Mouse (Mus musculus): Measurements from ENCODE around the gene Ppp1r16b. TPM values are rescaled to one million over a fixed set of nuclear protein-coding genes. Genes with fewer than 3 reads are reported as not detected.

Gene Ppp1r16b
- total RNA-seq, 2 experiments from 2014 or later, result 4.8 to 5.2 TPM

DNA sequence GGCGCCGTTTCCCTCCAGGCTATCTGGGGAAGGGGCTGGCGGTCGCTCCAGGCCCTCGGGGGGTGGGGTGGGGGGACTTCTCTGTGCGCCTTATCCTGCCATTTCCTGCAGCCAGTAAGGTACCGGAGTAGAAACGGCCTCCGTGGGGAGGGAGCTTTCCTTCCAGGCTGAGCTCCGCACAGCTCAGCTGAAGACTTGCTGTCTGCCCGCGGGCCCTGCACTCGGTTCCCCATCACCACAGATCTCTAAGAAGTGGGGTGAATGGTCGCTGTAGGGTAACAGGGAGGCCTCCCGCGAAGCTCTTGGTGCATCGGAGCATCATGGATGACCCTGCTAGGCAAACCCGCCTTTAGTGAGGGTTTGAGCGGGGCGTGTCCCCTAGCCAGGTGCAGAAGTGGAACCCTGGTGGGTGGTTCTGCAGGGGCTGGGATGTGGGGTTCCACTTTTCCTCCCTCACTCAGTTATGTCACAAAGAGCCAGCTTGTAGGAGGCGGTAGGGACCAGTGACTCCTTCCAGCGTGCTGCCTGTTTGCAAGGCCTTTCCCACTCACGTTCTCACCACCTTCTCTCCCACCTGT is 3.3 kb downstream of the Ppp1r16b start:
- no peak for DNase-seq

DNA sequence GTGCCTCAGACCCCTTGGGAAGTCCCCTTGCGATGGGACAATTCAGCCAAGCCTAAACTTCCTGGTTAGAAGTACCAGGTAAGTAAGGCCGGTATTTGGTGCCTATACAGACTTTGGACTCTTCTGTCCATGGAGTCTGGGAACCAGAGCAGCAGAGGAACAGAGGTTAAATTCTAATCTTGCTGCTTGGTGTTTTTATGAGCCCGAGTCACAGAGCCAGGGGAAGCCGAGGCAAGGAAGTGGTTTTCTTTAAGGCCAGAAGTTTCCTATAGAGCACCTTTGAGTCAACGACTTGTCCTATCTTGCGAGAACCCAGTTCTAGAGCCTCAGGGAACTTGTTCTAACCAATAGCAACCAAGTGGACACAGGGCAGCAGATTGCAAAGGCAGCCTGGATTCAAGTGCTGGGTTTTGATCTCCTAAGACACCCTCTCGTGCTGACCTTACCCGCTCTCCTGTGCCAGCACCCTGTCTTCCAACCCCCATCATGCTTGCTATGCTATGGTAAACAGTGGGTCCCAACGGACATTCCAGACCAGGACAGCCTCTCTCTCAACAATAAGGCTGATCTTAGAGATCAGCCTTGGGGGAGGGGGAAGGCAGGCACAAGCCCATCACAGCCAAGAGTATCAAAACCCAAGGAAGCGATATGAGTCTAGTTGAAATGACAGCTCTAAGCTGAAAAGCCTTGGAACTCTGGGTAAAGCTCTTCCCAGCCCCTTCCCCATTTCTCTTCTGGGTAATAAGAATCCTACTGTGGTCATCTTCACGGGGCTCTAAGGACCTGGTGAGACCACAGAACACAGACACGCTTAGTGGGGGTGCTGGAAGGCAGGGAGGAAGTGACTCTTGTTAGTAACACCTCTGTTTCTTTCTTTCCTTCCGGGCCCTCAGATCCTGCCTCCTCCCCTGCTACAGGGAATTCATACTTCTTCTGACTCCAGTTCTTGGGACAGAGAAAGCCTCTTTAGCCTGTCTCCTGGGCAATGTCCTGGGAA is 4.3 kb downstream of the Ppp1r16b start:
- no peak for DNase-seq

DNA sequence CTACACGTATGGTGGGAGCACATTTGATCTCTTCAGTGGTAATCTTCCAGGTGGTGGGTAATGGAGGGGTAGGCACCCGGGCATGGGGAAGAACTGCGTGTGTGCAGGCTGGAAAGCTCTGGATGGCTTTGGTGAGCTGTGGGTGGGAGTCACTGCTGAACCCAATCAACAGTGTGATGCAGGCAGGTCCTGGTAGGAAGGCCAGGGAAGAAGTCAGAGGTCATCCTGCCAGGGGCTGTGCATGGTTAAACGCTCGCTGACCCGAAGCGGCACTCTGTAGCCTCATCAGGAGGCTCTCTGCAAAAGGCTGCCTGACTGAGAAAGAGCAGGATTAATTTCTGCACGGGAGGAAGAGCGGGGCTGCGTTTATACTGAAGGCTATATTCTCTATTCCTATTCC is 5.4 kb downstream of the Ppp1r16b start:
- no peak for DNase-seq

DNA sequence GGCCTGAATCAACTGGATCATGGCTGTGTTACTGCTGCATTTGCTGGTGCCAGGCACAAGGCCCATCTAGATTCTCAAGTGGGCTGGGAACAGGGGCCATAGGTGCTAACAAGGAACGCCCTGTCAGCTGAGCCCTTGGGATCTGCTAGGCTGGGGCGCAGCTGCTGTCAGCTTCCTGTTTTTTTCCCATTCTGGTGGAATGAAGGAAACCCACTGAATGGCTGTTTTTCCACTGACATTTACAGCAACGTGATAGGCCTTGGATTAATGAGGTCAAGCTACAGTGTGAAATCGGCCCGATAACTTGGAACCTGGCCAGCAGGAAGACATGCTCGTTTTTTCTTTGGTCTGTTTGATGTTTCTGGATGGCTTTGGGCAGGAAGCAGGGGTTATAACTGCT is 7.6 kb downstream of the Ppp1r16b start:
- peak; percentile 52 for DNase-seq

DNA sequence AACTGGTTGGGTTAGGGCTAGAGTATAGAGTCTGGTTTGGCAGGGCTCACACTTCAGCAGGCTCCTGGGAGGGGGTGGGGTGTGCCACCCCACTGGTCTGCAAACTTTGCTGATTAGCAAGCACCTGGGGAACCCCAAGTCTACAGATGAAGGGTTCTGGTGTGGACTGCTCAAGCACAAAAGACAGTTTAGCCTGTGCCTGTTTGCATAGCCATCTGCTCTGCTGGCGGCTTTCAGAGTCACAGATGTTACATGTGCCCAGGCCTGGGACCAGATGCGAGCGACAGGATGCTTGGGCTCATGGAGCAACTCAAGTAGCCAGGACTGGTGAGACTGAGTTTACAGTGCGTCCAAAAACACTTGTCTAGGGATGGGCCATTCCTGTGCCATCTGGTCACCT is 8.3 kb downstream of the Ppp1r16b start:
- no peak for DNase-seq

DNA sequence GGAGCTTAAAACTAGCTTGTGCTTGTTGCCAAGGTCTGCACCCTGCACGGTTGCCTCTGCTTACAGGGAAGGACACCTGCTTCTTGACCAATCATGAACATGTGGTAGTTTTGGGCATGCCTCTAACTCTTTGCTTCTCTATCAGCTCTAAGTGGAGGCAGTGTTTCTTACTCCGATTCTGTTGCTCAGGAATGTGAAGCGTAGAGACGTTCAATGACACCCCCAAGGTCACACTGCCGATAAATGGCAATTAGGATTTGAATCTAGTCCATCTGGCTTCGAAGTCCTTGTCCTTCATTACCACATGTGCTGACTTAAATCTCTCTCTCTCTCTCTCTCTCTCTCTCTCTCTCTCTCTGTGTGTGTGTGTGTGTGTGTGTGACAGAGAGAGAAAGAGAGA is 8.9 kb downstream of the Ppp1r16b start:
- DNase-seq, result no peak

DNA sequence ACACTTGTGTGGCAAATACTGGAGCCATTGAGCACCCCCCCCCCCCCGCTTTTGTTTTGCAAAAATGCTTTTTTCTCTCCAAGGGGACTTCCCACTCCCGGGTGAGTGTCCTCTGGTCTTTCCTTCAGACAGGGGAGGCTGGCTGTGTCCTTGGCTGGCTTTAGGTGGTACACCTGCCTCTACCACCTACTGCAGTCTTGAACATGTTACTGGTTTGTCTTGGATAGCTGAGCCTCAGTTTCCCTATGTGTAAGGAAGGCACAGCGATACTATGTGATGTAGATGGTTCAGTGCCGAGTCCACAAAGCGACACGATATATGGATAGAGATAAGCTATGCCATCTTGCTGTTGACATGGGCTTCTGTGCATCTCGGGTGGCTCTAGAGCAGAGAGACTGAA is 9.6 kb downstream of the Ppp1r16b start:
- DNase-seq, result no peak

DNA sequence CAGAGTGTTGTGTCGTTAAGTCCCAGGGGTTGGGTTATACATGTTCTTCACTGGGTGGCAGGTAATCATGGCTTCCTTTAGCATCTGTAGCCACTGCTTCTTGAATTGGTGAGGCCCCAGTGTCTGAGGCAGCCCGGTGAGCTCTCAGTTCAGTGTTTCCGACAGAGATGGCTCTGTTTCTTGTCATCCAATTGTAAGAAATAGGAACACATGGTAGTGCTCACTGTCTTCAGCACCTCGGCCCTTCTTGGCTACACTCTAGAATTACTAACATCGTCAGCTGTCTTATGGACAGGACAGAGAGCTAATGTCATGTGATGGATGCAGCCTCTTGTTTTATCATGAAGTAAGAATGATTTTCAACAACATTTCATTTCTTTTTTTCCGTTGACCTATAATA is 10.0 kb downstream of the Ppp1r16b start:
- DNase-seq, result no peak

DNA sequence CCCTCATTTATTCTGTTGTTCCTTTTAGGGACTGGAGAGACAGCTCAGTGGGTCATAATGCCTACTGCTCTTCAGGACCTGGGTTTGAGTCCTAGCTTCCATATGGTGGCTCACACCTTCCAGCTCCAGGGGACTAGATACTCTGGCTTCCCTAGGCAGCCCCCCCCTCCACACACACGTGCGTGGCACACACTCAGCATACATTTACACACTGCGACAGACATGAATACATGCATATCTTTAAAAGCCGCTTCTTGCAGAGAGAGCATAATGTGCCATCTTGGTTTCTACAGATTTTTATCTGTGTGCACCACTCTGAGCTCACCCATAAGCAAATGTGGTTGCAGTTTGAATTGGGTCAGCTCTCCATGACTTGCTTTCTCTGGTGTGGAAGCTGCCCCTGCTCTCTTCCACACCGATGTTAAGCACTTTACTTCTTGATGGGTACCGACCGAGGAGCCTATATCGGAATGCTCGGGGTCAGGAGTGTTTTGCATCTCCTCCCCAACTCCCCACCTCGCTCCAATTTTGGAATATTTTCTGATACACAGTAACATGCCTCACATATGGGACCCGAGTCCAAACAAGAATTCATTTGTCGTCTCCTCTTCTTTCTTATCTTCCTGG is 10.8 kb downstream of the Ppp1r16b start:
- DNase-seq, result no peak

DNA sequence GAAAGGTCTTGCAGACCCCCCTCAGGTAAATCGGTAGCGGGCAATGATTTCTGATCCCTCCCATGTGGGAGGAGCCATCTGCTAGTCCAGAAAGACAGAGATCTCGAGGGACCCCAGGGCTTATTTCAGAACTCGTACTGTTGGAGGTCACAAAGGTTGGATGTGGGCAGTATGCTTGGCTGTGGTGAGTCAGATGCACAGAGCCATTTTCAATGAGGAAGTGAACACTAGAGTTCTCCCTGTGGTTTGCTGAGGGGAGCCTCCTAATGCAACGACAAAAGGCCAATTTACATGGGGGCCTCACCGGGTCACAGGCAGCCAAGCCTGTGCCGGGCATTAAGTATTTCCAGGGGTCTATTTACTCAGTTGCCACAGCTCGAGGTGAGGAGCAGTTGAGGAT is 12.7 kb downstream of the Ppp1r16b start:
- no peak for DNase-seq

DNA sequence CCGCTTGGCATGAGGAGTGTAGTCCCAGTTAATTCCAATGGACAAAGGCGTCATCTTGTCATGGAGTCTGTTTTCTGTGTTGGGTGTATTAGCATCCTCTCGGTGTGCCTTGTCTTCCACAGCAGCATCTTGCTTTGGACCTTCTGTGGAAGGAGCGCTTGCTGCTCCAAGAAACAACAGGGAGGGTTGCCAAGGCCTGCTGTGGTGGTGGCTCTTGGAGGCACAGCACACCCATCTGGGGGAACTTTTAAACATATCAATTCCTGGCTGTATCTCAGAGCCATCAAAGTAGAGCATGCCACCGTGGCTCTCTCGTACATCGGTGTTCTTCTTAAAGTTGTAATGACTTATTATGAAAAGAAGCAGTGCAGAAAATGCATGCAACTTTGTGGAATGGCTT is 13.9 kb downstream of the Ppp1r16b start:
- DNase-seq, result no peak

DNA sequence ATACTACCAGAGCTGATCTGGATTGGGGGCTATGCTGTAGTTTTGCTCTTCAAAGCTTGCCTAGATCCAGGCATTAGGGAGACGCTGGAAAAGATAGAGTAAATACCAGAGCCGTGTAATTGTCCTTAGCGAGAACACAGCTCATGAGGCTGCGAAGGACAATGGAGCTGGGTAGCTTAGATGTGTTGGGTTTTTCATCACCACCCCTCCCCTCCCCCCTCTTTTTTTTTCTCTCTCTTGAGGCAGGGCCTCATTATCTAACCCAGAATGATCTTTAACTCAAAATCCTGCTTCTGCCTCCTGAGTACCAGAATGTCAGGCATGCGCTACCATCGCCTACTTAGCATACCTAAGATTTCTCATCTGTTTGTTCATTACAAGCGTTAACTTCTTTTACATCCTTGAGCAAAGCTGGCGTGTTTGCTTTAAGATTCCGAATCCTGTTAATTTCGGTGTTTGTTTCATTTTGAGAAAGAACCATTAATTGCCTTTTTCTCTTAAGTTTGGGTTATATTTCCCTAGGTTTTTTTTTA is 15.2 kb downstream of the Ppp1r16b start:
- no peak for DNase-seq

DNA sequence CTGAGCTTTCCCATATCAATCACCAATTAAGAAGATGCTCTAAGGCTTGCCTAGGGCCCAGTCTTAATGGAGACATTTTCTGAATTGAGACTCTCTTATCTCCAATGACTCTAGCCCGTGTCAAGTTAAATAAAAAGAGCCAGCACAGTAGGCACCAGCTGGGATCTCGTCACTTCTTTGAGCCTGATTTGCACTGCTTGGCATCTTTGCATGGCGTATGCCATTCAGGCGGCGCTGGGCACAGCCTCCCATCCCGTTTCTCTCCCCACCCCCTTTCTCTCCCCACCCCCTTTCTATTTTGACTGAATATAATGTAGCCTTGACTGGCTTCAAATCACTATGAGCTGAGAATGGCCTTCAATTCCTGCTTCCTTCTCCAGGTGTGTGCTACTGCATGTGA is 16.5 kb downstream of the Ppp1r16b start:
- no peak for DNase-seq

DNA sequence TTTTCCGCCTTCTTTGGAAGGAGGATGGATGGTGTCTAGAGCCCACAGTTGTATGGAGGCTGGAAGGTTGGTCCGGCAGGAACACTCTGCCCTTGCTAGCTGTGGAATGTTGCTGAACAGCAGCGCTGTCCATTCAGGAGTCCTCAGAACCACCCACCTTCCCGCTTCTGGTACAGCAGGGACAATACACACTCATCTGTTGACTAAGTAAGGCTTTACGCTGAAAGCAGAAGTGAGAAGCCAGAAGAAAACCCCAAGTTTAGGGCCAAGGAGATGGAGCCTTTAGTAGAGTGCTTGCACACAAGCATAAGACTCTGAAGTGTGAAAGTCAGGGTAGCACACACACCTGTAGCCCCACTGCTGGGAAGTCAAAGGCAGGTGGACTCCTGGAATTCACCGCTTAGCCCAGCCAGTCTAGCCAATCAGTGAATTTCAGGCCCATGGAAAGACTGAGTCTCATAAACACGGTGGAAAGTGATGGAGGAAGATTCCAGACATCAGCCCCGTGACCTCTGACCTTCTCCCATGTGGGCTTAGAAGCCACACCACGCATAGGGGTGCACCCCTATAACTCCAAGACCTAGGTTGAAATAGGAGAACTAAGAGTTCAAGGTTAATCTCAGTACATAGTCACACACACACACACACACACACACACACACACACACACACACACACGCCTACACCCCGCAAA is 17.3 kb downstream of the Ppp1r16b start:
- no peak for DNase-seq

DNA sequence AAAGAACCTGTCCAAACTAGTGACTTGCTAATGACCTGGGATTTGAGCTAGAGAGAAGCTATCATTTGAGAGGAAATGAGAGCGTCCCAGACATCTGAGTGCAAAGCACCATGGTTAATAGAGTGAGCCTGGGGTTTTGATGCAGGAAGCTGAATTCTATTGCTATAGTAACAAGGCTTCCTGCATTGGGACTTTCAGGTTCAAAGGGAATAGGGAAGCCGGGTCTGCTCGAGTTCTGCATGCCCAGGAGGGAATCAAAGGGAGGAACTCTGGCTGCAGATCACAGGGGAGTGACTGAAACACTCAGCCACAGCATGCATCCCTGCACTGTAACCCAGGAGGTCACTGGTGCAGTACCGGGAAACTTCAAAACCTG is 17.8 kb downstream of the Ppp1r16b start:
- DNase-seq, result no peak

DNA sequence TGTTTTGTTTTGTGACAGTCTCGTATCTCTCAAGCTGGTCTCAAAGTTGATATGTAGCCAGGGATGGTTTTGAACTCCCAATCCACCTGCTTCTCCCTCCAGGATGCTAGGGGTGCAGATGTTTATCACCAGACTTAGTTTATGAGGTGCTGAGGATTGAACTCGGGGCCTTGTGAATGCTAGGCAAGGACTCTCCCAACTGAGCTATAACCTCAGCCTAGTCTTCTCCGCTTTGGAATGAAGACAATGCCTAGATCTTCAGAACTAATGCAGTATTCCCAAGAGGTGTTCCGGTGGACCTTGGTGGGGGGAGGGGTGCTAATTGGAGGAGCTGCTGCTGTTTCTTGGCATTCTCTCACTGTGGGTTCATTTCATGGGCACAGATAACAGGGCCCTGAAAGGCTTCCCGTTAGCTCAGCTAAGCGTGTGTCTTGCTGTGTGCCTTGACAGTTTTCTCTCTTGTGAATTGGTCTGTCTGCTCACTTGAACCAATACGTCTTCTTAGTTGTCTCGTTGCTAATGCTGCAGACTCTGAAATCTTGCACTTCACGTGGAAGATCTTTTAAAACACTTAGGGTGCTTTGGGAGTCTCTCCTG is 19.1 kb downstream of the Ppp1r16b start:
- no peak for DNase-seq

DNA sequence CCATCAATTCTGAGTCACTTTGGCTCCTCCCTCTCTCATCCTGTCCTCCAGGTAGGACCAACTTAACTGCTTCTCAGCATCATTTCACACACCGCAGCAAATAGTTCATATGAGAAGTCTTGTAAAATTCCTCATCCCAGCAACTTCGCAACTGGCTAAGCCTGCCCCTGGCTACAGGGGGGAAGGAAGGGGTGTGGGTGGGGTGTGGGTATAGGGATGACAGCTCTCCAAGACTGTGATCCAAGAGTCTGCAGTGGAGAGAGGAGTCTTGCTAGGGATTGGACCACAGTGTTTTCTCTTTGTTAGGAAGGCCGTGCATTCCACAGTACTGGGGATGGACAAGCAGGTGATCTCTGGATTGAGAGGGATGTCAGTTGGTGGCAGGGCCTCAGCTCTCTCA is 19.7 kb downstream of the Ppp1r16b start:
- DNase-seq, result no peak

DNA sequence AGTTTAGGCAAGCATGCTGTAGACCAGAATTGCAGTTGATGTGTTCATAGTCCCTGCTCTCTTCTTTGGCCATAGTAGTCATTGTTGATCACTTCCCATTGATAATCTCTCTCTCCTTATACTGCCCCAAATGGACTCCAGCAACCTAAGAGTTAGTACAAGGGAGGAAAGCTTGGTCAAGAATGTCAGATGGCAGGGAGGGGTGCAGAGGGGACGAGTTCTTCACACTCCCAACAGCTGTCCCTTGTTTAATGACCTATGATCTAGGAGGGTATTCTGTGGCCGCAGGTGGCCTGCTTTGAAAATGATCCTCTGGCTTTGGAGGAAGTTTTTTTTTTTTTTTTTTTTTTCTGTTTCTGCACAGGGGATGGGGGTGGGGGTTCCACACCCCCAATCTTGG is 21.2 kb downstream of the Ppp1r16b start:
- no peak for DNase-seq

DNA sequence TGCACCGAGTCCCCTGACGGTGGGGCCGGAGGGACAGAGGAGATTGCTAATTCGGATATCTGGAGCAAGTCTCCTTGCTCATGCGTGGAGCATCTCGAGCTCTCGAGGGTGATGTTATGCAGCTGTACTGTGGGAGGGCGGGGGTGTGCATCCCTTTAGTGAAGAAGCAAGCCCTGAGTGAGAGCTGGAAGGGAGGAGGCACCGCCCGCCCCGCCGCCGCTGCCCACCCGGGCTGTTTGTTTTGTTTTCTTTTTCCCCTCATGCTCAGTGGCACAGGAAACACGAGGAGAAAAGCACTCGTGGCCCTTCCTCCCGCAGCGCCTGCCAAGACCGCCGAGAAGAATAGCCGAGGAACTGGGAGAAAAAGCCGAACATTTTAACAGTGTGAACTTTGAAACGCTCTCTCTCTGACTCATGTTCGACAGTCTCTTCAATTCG is 22.6 kb downstream of the Ppp1r16b start:
- peak; percentile 53 for DNase-seq

DNA sequence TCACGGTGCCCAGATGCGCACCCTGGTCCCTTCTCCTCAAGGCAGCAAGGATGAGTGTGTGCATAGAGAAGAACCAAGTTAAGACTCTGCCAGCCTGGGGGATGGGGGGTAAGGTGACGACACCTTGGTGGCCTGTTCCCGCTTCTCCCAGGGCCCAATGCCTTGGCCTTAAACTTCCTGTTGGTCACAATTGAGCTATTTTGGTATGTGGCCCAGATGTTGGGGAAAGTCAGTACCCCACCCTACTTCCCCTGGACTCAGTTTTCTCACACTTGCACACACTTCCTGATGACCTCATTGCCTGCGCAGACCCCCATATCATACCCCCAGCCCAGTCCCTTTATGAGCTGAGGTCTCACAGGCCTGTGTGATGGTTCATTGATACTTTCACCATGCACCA is 23.9 kb downstream of the Ppp1r16b start:
- DNase-seq, result no peak

DNA sequence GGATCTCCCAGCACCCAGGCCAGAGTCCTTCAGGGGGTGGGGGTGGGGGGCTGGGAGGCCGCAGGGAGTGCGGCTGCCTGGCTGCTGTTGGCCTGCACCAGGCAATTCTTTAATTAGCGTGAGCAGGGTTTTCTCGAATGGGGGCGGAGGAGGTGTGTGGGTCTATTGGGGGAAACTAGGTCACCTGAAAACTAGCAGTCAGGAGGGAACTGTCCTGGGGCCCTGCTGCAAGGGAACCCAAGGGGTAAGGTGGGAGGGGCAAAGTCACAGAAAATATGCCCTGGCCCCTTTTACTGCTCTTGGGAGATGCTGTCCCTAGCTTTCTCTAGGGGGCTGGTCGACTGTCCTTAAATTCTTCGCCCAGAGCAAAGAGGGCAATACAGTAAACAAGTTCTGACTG is 24.4 kb downstream of the Ppp1r16b start:
- DNase-seq, result no peak

DNA sequence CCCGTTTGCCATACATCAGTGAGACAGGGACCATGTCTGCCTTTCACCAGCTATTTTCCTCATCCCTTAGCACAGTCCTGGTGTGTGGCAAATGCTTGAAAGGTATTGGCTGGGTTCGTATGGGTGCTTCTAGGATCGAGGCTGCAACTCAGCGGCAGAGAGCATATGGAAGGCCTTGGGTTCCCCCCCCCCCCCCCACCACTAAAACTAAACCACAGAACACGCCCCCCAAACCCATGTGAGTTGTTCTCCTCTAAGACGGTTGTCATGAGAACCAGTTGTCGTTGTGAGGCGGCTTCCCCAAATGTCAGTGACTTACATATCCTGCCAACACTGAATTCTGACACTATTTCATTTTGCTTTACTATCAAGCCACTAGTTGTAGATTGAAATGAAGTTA is 24.9 kb downstream of the Ppp1r16b start:
- no peak for DNase-seq

All from gastrocnemius, postnatal 25 days (tissue).